Mouse (Mus musculus): ENCODE measurements around the gene Palb2.
"Not testable (repeated sequence)": the region's sequence is repeated elsewhere in the genome, so short reads cannot be mapped to it uniquely, and the experiment has no call there.

Palb2 gene

DNA sequence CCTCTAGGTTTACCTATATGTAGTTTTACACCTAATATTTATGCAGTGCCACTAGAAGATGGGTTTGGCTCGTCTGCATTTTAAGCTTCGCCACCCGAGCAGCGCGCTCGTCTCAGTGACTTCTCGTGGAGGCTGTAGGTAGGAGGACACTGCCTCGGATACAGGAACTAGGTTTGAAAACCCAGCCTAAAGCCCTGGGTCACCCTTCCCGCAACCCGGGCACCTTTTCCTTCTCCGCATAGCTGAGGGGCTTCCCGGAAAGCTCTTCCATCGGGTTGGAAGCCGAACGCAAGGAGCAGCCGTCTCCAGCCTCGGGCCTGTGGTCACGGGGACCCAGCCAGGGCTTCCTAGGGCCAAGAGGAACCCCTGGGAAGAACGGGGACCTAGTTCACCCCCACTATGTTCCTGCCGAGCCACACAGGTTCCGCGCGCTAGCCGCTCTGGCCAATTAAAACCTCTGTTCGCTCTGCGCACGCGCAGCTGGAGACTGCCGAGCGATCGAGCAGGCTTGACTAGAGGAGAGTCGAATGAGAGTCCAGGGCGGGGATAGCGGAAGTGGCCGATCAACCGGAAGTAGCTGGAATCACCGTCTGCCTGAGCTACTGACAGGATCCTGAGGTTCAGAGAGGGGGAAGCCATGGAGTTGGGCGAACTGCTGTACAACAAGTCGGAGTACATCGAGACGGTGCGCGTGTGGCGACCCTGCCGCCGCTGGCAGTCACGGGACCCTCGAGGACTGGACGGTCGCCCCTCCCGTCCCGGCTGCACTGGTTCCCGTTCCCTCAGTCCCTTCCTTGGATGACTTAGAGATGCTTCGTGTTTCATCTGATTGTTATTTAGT lies at the start of gene Palb2, which contains the start of gene Dctn5:
TSS of gene Palb2 (minus strand) at position 489 of the 841 bp plus-strand sequence.
TSS of gene Dctn5 (plus strand) at position 545 of the 841 bp plus-strand sequence.
- peak; percentile 97 to 98 for DNase-seq (ENCODE audit: low spot score in 2 of 2)

DNA sequence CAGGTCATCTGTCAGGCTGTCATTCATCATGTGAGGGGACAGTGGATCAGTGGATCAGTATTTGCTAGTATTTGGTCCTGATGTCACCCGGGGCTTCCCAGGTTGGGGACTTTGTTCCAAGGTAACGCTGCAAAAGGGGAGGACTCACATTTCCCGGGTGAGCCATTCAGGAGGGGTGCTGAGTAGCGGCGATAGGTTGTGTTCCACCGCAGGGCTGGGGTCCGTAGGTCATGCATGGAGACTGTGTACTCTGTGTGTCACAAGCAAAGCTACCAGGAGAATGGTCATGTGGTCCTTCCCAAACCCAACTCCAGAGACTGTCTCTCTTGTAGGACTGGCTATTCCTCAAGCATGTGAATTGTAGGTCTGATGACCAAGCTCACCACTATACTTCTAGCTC lies 47.9 kb upstream of the Palb2 start:
- no peak for DNase-seq (ENCODE audit: low spot score in 2 of 2)

DNA sequence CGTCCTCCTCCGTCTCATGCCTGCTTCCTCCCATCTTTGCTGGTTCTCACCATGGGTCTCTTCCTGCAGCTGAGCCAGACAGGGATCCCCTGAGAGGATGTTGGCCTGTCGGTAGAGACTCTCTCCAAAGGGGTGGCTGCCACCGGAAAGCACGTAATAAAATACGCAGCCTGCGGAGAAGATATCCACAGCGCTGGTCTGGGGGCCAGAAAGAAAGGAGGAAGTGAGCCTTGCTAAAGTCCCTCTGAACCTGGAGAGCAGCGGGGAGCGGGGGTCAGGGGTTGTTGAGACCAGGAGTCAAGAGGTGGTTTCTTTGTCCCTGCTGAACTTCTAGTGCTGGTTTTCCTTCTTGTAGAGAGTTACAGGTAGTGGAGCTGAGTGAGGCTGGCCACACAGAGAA lies 38.8 kb upstream of the Palb2 start:
- DNase-seq (ENCODE audit: low spot score in 2 of 2): no peak

DNA sequence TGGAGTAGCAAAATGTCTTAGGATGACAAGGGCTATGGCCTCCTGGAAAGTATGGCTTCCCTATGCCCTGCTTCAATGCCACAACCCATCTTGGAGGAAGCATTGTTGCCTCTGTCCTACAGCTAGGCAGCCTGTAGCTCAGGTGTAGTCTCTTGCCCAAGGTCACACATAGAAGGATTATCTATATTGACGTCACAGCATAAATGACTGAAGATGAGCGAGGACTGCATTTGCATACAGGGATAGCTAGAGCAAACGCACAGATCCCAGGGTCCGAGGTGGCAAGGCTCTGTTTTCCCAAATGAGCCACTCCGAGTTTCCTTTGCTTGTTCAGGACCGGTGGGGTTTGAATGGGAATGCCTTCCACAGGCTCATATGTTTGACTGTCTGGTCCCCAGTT lies 37.9 kb upstream of the Palb2 start:
- DNase-seq (ENCODE audit: low spot score in 2 of 2): no peak

DNA sequence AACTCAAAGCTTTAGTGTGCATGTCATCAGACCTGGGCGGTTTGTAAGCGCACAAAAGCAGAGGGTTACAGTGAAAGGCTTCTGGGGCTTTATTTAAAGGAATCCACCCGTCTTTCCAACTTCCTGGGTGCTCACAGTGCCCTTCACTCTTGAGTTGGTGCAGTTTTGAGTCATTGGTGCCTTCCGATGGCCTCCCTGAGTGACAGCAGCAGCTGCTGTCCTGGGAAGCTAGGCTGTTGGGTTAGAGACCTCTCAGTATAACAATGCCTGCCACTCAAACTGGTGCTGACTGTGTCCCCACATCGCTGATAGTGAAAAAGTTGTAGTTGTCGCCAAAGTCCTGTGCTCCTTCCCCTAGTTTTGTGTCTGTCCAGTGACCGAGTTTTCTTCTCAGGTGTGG lies 34.4 kb upstream of the Palb2 start:
- no peak for DNase-seq (ENCODE audit: low spot score in 2 of 2)

DNA sequence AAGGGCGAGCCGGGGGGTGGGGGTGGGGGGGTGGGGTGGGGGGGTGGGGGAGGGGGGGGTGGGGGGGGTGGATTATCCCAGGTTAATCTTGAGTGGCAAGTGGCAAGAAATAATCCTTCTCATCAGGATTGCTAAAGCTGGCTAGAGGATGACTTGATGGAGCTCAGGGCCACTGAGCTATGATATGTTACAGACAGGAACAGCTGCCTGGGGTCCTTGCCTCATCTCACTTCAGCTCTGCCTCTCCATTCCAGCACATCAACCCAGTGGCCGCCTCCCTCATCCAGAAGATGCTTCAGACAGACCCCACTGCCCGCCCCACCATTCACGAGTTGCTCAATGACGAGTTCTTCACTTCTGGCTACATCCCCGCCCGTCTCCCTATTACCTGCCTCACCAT lies 31.0 kb upstream of the Palb2 start:
- DNase-seq (ENCODE audit: low spot score in 2 of 2): no peak

DNA sequence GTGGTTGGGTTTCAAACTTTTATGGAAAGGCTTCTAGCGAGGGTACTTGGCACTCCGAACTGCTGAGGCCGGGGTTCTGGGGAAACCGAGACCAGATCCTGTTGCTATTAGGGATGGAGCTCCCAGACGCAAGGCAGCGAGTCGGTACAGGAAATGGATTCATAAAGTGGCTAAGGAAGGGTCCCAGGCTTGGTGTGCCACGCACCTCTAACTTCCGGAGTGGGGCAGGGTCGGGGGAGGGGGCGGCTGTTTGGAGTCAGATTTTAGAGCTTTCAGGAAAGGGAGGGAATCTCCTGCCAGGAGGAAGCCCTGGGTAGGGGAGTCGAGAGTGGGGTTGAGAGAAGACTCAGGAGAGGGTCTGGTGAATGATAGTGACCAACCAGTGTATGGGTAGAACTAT lies 27.3 kb upstream of the Palb2 start:
- no peak for DNase-seq (ENCODE audit: low spot score in 2 of 2)

DNA sequence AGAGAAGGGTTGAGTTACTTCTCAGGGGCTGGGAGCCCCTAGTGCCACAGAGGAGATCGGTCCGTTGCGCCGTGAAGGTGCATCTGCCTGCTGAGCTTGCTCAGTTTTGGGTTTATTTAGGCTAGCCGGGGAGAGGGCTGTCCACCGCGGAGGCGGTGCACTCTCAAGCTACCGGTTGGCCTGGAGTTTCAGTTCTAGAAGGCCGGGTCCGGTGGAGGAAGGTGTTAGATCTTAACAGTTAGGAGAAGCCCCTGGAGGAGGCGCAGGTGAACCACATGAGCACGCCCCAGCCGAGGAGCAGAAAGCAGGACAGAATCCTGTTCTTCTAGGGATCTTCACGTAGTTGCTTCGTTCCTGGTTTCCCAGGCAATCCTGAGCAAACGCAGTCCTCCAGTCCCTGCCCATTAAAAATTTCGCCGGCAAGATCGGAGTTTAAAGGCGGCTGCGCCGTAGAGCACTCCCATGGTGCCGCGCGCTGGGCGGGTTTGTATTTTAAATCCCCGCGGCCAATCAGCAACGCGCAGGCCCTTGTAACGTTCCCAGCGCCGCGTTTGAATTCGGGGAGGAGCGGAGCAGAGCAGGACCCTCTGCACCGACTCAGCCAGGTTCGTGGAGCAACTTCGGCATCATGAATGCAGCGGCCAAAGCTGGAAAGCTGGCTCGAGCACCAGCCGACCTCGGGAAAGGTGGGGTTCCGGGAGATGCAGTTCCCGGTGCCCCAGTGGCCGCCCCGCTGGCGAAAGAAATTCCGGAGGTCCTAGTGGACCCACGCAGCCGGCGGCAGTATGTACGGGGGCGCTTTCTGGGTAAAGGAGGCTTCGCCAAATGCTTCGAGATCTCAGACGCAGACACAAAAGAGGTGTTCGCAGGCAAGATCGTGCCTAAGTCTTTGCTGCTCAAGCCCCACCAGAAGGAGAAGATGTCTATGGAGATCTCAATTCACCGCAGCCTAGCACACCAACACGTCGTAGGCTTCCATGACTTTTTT lies 26.4 kb upstream of the Palb2 start, which contains the start of gene Plk1:
TSS of gene Plk1 (plus strand) at position 525 of the 988 bp plus-strand sequence.
- peak; percentile 69 to 81 for DNase-seq (ENCODE audit: low spot score in 2 of 2)

DNA sequence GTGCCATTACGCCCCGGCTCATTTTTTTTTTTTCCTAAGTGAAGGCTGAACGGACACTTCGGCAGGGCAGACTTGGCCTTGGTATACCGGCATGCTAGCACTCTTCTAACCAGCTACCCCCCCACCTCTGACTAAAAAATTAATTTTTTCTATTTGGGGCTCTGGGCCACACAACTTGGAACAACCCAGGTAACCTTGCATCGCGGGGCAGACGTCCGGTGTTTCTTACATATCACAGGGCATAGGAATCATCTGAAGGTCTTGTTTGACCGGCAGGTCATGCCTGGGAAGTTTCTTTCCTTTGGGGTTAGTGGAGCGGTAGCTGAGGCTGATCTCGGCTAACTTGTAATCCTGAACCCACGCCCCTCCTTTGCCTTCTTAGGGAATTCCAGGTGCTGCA lies 25.7 kb upstream of the Palb2 start:
- no peak for DNase-seq (ENCODE audit: low spot score in 2 of 2)

DNA sequence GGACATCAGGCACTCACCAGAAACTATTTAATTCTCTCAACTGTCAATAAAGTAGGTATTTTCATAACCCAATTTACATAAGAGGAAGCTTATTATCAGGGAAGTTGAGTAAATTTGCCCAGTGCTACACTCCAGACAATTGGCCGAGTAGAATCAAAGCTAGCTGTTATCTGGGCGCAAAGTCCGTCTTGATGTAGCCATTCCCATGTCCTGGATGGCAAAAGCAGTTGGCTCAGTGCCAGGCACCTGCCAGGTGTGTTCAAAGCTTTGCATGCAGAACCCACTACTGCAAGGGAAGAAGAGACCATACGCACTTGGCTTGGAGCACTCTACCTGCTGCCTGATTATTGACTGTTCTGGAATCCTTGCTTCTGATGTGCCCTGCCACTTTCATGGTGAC lies 19.7 kb upstream of the Palb2 start:
- DNase-seq (ENCODE audit: low spot score in 2 of 2): no peak

DNA sequence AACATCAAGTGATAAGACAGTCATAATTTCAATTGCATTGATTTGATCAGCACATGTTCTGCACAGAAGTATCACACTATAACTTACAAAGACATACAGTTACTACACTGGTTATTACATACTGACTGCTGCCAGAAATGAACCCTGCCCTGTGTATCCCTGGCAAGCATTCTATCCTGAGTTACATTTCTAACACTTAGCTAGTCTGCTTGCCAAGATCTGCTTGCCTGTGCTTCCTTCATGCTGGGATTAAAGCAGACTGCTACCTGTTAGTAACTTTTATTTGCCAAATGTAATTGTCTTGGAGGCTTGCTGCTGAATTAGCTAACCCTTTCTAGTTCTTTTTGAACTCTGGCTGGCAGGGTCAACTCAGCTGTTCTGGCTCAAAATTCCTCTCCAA lies 8.2 kb upstream of the Palb2 start:
- no peak for DNase-seq (ENCODE audit: low spot score in 2 of 2)

DNA sequence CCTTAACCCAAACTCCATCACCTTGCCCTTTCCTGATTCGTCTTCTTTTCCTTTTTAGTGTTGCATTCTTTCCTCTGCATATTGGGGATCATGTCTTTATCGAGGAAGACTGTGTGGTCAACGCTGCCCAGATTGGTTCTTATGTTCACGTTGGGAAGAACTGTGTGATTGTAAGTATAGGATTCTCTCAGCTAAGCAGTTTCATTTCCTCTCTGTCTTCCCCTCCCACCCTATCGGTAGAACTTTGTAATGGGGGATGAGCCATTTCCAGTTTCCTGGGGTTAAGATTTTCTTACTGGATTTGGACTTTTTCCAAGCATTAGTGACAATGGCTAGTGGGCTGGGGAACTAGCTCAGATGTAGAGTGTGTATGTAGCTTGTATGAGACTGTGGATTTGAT lies 5.4 kb upstream of the Palb2 start:
- DNase-seq (ENCODE audit: low spot score in 2 of 2): no peak

DNA sequence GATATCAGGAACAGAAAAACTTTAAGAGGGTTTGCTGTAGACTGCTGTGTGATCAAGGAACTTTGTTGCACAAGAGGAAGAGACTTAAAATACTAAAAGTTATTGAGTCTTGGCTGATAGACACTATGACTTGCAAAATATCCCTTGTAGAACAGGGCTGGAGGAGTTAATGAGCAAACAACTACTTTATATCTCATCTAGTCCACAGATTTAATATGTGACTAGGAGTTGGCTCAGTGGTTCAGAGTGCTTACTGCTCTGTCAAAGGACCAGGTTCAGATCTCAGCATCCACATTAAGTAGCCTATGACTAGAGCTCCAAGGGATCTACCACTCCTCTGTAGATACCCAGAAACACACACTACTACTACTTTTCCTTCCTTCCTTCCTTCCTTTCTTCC lies 4.3 kb upstream of the Palb2 start:
- no peak for DNase-seq (ENCODE audit: low spot score in 2 of 2)

DNA sequence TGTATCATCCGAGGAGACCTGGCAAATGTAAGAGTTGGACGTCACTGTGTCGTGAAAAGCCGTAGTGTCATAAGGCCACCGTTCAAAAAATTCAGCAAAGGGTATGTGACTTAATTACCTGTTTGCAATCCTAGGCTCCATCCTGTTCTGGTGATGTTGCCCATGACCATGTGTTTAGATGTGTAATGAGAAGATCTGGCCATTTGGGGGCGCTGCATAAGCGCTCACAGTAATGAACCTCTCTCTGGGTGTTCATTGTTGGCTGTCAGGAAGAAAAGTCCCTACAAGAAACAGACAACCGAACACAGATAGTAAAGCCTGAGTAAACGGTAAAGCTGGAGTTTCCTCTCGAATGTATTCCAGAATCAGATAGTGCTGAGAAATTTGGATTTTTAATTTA lies 2.3 kb upstream of the Palb2 start:
- no peak for DNase-seq (ENCODE audit: low spot score in 2 of 2)

DNA sequence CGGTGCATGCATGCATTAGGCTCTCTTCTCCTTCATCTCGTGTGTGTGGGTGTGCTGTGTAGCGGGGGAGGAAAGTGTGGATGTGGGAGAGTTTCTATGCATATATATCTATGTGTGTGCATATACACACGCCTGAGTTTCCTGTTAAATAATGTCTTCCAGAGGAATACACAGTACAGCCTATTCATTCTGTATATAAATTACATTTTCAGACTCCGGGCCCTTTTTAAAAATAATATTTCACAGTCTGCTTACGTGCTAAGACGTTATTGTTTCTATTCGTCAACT lies 497 bp upstream of the Palb2 start:
- no peak for DNase-seq (ENCODE audit: low spot score in 2 of 2)

DNA sequence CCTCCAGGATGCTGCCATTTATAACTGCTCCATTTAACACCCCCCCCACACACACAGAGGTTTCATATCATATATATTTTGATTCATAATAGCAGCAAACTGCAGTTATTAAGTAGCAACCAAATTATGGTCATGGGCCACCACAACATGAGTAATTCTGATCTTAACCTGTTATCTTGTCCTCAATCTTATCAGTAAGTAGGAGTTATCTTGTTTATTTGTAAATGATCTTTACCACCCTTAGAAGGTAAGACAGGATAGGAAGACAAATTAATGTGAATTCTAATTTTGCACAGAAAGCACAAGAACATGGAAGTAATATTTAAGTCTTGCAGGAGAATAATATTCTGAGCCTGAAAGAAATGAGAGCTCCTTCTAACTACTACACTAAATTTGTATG lies 951 bp downstream of the Palb2 start:
- DNase-seq (ENCODE audit: low spot score in 2 of 2): no peak

DNA sequence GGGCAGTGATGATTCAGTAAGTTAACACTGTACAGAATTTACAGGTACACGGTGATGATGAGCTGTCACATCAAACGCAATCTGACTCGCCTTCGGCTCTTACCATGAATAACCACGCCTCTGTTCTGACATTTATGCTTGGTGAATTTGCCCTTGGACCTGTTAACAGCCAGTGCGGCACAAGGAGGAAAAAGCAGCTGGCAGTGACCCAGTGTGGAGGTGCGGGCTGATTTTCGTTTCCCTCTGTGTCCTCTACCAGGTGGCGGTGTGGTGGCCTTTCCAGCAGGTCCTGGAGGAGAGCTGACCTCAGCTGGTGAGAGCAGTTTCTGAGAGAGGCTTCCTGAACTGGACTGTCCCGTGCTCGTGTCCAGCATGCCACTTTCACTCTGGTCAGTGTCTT lies 5.8 kb downstream of the Palb2 start:
- no peak for DNase-seq (ENCODE audit: low spot score in 2 of 2)

DNA sequence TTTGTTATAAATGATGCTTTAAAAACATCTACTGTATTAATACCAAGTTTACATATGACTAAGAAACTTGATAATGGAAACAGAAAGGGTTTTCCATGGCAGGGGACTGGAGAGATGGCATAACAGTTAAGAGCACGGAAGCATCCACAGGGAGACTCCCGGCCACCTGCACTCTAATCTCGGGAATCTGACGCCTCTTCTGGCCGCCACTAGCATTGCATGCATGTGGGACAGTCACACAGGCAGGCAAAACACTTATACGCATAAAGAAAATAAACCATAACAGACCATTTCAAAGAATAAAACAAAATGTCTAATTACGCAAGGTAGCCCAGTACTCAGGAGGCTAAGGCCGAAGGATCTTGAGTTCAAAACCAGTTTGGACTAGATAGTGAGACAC lies 7.1 kb downstream of the Palb2 start:
- no peak for DNase-seq (ENCODE audit: low spot score in 2 of 2)

DNA sequence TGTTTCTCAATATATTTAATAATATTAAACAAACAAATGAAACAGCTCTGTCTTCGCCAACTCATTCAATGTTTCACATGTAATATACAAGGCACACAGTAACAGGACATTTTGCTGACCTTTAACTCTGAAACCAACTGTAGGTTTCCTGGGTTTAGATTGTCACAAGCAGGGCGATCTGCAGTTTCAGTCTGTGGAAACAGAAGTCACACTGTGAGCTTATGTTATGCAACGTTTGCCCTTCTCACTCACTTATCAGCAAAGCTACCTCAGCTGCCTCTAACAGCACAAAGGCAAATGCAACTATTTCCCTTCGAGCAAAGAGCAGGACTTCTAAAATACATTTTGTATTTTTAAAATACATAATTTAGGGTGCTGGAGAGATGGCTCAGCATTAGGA lies 9.3 kb downstream of the Palb2 start:
- DNase-seq (ENCODE audit: low spot score in 2 of 2): no peak

DNA sequence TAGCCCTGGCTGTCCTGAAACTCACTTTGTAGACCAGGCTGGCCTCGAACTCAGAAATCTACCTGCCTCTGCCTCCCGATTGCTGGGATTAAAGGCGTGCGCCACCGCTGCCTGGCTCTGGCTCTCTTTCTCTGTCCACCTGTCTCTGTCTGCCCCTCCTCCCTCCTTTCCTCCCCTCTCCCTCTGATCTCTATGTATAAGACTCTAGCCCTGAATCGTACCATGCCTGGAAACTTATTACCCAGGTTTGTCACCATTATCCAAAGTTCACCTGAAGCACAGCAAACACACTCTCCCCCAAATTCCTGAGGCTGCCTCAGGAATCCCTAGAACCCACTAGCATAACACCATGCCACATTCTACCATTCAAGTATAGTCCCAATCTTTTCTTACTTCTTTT lies 24.6 kb downstream of the Palb2 start:
- no peak for DNase-seq (ENCODE audit: low spot score in 2 of 2)

DNA sequence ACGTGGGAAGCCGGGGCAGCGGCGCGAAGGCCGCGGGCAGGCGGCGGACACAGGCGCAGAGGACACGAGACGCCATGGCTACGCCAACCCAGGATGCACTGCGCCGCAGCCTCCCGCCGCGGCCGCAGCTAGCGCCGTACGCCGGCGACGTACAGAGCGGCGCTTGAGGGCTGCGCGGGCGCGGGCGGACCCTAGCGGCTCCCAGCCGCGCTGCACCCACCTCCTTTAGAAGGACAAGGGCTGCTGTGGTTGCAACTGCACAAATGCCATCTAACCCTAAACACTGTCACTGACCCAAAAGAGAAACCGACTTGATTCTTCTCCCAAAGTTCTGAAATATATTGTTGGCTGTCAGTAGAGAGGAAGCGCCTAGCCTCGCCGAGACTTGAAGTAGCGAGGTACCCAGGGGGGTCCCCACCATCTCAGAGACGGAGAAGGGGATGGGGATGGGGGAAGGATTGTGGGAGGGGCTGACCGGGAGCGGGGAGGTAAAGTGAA lies 31.0 kb downstream of the Palb2 start, which contains the start of gene Ndufab1:
TSS of gene Ndufab1 (minus strand) at position 140 of the 498 bp plus-strand sequence.
- DNase-seq (ENCODE audit: low spot score in 2 of 2): peak; percentile 78 to 79

DNA sequence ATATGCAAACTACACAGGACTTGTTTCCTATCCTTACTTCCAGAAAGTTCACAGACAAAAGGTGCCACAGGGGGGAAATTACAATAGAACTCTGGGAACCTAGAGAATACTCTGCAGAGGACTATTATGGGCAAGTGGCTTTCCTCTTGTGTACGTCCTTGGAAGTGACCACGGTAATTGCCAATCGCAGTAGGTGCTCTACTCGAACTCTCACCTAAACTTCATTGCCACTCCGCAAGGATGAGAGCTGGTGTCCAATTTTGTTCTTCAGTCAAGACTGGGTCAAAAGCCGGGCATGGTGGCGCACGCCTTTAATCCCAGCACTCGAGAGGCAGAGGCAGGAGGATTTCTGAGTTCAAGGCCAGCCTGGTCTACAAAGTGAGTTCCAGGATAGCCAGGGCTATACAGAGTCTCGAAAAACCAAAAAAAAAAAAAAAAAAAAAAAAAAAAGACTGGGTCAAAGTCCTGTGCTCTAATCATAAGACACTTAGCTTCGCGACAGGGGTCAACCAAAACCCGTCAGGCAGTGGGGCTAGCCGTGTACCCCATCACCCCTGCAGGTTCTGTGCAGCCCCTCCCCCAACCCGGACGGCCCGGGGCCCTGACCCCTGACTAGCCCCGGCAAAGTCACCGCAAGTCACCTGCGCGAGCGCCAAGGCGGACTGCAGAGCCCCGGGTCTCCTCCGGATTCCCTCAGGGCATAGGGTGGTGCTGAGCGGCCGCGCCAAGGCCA lies 31.6 kb downstream of the Palb2 start:
- not testable (repeated sequence) for DNase-seq (ENCODE audit: low spot score in 2 of 2)
